Mouse (Mus musculus) ovary, postnatal 14 days (tissue): Measurements from ENCODE around the gene Nr3c2.

Source experiments
- DNase-seq: peaks from one replicate; pipeline ENCODE4 v3.0.0; 2022; ENCODE audit warnings: low spot score

The Nr3c2 gene

GRCm38 (mm10) chr8:77170439-77170759, 271.2 kb downstream of the Nr3c2 start:
- DNase-seq = no peak

GRCm38 (mm10) chr8:77173075-77173657, 273.9 kb downstream of the Nr3c2 start:
- no peak for DNase-seq

- DNase-seq = no peak
Observed at GRCm38 (mm10) chr8:77173736-77174135, 274.5 kb downstream of the Nr3c2 start.

GRCm38 (mm10) chr8:77175471-77175870, 276.2 kb downstream of the Nr3c2 start:
- DNase-seq = no peak

- DNase-seq = no peak
Observed at GRCm38 (mm10) chr8:77176343-77176742, 277.1 kb downstream of the Nr3c2 start.

GRCm38 (mm10) chr8:77185816-77186215, 286.6 kb downstream of the Nr3c2 start:
- no peak for DNase-seq

GRCm38 (mm10) chr8:77186914-77187536, 287.8 kb downstream of the Nr3c2 start:
- DNase-seq = no peak

- no peak for DNase-seq
Observed at GRCm38 (mm10) chr8:77187748-77188147, 288.5 kb downstream of the Nr3c2 start.

GRCm38 (mm10) chr8:77188298-77188697, 289.1 kb downstream of the Nr3c2 start:
- DNase-seq = no peak

- DNase-seq = no peak
Observed at GRCm38 (mm10) chr8:77189318-77189717, 290.1 kb downstream of the Nr3c2 start.

GRCm38 (mm10) chr8:77190393-77190792, 291.2 kb downstream of the Nr3c2 start:
- DNase-seq = no peak

- DNase-seq = no peak
Observed at GRCm38 (mm10) chr8:77209297-77209696, 310.1 kb downstream of the Nr3c2 start.

- DNase-seq = no peak
Observed at GRCm38 (mm10) chr8:77213893-77214464, 314.7 kb downstream of the Nr3c2 start.

- DNase-seq = no peak
Observed at GRCm38 (mm10) chr8:77214665-77215064, 315.4 kb downstream of the Nr3c2 start.

- no peak for DNase-seq
Observed at GRCm38 (mm10) chr8:77215191-77215590, 315.9 kb downstream of the Nr3c2 start.

- DNase-seq = no peak
Observed at GRCm38 (mm10) chr8:77223123-77223522, 323.9 kb downstream of the Nr3c2 start.

- no peak for DNase-seq
Observed at GRCm38 (mm10) chr8:77227742-77228141, 328.5 kb downstream of the Nr3c2 start.

- DNase-seq = no peak
Observed at GRCm38 (mm10) chr8:77228688-77229087, 329.4 kb downstream of the Nr3c2 start.

GRCm38 (mm10) chr8:77231211-77231610, 332.0 kb downstream of the Nr3c2 start:
- DNase-seq = no peak

- no peak for DNase-seq
Observed at GRCm38 (mm10) chr8:77231834-77232233, 332.6 kb downstream of the Nr3c2 start.

- no peak for DNase-seq
Observed at GRCm38 (mm10) chr8:77232411-77232810, 333.2 kb downstream of the Nr3c2 start.

- DNase-seq = no peak
Observed at GRCm38 (mm10) chr8:77236701-77237100, 337.5 kb downstream of the Nr3c2 start.

- DNase-seq = no peak
Observed at GRCm38 (mm10) chr8:77239462-77239861, 340.2 kb downstream of the Nr3c2 start.

GRCm38 (mm10) chr8:77241381-77241780, 342.1 kb downstream of the Nr3c2 start:
- DNase-seq = no peak
